Mouse (Mus musculus): ENCODE results near the gene Hk1.

The Hk1 gene

GRCm38 (mm10) chr10:62379808-62380207, at the start of gene Hk1:
Gene Hk1 (minus strand): TSS chr10:62379908.
- no peak for DNase-seq

DNA sequence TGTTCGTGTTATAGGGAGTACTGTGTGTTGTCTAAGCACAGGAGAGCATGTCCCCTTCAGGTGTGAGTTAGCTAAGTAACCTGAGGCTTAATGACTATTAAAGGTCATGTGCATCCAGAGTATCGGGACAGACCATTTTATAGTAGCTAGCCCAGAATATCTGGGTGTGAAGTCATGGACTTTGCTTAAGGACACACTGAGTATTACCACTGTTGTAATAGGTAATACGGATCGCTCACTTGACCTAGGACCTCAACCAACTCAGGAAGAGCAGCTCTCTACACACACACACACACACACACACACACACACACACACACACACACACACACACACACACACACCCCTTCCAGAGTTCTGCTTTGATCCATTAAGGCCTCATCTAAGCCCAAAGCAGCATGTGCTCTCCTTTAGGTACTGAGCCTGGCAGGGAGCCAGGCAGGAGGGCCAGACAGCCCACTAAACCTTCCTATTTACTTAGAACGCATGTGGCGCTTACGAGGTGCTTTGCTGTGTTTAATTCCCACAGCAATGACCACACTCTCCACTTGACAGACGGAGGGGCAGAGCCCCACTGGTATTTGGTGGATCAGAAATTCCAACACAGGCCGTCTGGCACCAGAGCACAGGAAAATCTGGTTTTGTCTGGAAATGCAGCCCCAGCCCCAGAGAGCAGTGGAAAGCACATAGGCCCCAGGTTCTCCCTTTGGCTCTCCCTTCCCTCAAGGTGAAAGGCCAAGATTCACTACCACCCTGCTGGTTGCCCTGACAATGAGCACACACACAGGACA, 45.6 kb upstream of the Hk1 start:
- DNase-seq = no peak

GRCm38 (mm10) chr10:62422255-62422654, 42.5 kb upstream of the Hk1 start, which contains the start of gene Hkdc1:
Gene Hkdc1 (minus strand): TSS chr10:62422491.
- DNase-seq = no peak

GRCm38 (mm10) chr10:62421127-62421526, 41.4 kb upstream of the Hk1 start:
- no peak for DNase-seq

DNA sequence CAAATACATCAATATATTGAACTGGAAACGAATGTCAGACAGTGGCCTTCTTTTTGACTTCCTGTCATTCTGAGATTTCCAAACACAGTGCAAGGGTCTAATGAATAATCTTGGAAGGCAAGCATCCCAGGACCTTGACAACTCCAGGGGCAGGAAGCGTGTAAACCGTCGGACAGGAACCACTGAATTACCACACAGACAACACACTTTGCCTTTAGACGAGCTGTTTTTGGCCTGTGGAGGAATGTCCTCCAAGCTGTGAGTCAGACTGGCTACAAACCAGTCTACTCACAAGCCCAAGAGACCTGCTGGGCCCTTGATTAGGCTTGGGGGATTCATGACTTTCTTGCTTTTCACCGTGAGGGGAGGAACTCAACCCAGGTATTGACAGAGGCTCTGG, 40.7 kb upstream of the Hk1 start:
- no peak for DNase-seq

GRCm38 (mm10) chr10:62419422-62419821, 39.7 kb upstream of the Hk1 start:
- DNase-seq = no peak

DNA sequence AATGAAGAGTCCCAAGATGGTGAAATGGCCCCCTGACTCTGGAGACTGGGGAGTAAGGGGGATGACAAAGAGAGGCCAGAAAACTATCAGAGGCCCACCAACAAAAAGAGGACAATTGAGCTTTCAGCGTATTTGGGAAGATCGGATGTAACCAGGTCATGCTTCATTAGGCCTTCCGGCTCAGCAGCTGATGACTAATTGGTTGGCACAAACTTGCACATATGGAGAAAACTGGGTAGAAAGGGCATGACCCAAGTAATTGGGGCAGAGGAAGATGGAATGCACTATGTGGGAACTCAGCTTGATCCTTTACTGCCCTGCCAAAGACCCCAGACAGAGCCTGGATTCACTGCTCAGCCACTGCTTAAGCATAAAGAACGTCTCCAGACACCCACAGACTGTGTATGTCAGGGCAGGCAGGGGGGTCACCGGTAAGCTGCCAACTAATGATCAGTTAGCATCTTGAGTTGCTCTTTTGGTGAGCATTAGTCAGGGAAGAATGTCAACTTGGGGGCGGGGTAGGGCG, 39.2 kb upstream of the Hk1 start:
- DNase-seq = no peak

DNA sequence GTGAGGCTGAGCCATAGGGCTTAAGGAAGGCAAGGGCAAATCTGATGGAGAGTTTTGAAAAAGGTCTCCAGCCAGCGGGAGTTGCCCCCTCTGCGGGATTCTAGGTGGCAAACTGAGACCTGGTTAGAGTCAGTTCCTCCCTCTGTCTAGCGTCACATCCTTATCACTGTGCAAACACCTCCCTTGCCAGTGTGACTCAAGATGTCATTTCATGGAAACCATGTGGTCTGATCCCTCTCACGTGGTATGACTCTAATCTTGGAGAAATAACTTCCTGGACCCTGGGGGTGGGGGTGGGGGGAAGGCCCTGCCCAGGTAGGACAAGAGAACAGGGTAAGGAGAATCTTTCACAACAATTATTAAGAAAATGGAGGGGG, 33.9 kb upstream of the Hk1 start:
- DNase-seq = no peak

DNA sequence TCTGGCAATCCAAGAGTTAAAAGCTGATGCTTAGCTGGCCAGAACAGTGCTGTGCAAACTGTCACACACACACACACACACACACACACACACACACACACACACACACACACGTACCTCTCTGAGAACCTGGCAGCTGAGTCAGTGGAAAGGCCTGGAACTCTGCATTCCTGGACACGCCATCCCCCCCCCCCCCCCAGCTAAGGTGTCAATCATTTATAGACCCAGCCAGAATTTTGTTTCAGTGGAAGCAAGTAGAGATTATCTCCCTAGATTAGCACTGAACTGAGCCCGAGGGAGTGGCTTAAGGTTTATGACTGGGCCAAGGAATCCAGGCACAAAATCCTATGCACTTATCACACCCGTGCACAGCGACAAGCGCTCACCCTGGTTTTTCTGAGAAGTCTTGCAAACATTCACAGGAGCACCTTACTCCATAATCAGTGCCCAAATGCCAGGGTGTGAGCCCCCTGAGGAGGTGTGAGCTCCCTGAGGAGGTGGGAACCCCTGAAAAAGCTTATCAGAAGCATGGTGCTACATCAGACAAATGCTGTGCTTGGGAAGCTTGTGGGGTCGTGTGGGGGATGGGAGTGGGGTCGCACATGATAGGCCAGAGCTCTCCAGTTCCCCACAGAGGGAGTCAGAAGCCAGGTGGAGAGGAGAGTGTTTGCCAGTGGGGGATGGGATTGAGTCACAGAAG, 33.3 kb upstream of the Hk1 start:
- DNase-seq = no peak

GRCm38 (mm10) chr10:62411431-62412410, 32.0 kb upstream of the Hk1 start:
- no peak for DNase-seq

DNA sequence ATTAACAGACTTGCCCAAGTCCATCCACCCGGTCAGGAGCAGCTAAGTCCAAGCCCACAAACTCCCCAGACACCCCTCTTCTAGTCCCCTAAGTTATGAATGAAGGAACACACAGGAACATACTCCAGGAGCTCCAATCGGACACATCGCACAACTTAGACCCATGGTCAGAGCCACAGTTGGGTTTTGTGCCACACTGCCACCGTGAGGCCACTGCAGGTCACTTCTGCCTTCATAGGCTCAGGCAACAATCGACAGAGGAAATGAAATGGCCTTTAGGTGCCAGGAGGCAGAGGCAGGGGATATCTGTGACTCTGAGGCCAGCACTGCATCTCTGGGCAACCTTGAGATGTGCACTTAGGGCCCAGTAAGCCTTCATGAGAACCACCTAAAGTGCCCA, 31.2 kb upstream of the Hk1 start:
- DNase-seq = peak; percentile 17 to 25

DNA sequence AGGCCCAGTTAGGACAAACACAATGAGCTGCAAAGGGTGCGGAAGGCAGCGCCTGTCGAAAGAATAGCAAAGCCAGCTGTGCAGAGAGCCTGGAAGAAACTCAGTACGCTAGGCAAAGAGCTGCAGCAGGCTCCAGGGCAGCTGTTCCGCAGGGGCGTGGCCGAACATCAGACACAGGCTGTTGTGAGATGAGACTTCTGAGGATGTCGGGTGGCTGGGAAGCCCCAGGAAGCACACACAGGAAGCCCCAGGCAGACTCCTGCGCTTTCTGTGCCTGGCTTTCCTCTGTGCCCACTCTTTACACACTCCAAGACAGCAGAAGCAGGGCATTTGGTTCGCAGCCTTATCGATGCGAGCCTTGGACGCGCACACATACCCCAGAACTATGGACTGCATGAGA, 25.2 kb upstream of the Hk1 start:
- DNase-seq = peak; percentile 45 to 54

- no peak for DNase-seq
These were observed 22.0 kb upstream of the Hk1 start for GRCm38 (mm10) chr10:62401641-62402111.

DNA sequence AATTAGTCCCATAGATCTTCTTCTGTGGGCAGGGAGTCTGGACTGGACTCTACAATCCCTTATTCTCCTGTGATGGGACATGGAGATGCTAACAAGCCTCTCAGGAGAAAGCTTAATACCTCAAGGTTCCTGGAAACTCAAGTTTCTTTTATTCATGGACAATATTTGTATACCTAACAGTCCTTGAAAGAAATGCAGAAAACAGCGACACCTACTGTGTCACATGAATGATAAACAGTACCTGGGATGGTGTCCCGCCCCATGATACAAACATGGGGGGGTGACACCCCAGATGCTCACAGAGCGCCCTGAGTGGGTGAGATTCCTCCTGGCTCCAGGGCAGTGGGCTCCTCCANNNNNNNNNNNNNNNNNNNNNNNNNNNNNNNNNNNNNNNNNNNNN, 3.3 kb upstream of the Hk1 start:
- no peak for DNase-seq

DNA sequence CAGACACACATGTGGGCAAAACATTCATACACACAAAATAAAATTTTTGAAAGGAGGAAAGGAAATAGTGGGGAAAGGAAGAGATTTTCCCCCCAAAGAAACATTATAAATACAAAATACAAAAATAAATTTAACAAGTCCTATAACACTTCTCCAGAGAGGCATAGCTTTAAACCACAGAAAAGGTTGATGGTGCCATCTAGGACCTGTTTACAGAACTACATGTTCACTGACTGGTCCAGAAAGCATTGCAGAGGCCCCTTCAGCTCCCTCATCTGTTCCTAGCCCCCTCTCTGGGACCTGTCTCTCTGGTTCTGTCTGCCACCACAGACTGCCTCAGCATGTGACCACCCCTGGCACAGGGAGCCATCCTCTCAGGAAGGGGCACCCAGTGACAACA, 1.2 kb upstream of the Hk1 start:
- DNase-seq = no peak

- no peak for DNase-seq
These were observed 20.9 kb downstream of the Hk1 start for GRCm38 (mm10) chr10:62358827-62359226.

GRCm38 (mm10) chr10:62356105-62356730, 23.5 kb downstream of the Hk1 start:
- no peak for DNase-seq

DNA sequence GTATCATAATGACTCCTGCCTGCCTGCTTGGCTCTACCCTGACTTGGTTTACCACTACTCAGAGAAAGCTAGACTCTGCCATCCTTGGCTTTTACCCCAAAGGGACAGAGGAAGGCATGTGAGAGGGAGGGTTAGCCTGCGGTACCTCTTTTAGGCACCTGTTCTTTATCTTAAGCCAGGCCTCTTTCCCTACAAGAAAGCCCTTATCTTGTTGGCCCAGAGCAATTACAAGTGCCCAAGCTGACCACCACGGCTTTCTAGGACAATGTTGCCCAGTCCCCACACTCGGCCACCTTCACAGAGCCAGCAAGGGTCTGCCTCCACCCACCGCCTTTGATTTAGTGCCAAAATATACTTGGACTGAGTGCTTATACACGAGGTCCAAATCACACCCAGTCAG, 34.6 kb downstream of the Hk1 start:
- no peak for DNase-seq

- DNase-seq = no peak
These were observed 35.5 kb downstream of the Hk1 start for GRCm38 (mm10) chr10:62344004-62344752.

GRCm38 (mm10) chr10:62342512-62342911, 37.2 kb downstream of the Hk1 start:
- DNase-seq = no peak

DNA sequence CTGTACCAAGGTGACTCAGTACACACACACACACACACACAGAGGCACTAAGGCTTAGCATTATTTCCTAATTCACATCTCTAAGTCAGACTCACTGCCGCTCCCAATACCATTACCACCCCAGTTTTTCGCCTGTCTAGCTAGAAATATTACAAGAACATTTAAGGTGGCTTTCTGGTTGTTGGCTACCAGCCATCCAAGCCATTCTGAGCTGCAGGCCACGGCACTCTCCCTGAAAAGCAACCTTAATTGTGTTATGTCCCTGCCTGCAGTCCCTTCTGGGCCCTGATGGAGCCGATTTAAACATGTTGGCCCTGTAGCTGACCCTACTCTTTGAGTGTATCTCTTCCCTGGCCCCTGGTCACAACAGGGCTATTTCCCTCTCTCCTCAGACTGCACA, 37.8 kb downstream of the Hk1 start:
- DNase-seq = no peak

DNA sequence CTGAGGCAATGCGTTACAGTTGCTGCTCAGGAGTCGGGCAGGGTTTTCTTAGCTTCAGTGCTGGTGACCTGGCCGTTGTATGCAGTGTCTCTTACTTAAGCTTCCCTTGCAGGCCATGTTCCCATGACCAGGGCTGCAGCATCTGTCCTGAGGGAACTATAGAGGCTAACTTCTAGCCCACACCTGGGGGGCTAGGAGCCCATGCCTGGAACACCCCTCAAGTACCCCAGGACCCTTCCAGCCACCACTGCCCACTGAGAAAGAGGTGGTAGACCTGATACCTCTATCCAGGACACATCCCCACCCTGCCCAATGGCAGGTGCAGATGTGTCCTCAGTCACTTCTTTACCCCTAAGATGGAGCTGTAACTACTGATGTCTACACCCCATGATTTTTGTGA, 38.7 kb downstream of the Hk1 start:
- no peak for DNase-seq

All from thymus, adult 18-20 months (tissue).